13 mouse cellular contexts compared by ENCODE assay signal in the genomic region with DNA sequence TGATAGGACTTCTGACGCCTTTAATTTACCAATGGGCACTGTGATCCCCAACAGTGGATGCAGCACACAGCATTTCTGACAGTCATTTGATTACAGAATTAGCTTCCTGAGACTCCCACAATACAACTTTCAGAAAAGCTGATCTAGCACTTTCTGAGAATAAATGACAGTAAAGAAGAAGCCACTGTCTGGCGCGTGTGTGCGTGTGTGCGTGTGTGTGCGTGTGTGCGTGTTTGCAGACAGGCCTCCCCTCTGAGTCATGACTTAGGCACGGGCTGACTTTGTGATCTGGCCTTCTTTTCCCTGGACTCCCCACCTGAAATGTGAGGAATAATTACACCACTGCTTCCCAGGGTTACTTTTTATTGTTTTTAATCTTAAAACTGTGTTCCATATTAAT. TPM values are rescaled to one million over a fixed set of nuclear protein-coding genes. Genes with fewer than 3 reads are reported as not detected.
DNase-seq lines count a peak whose midpoint lies in the region; ATAC-seq and TF ChIP-seq lines count a peak whose summit lies in the region.
"Had no signal": no experiment of that assay in that cellular context is flagged by ENCODE, and none has a peak within 500 bp of the region (broad histone marks: within the 10 kb centered on the region; RNA-seq: fewer than 3 reads in every experiment).

No protein-coding gene starts in this region.

- no peak overlapping the region for H3K4me3 ChIP-seq in gastrocnemius, adult 2 months
- no peak overlapping the region for H3K4me3 ChIP-seq in lung, embryonic 16.5 days (ENCODE audit: low read length)
- no peak overlapping the region for H3K4me3 ChIP-seq in embryonic facial prominence, embryonic 12.5 days
- no peak overlapping the region for H3K4me3 ChIP-seq in liver, embryonic 13.5 days (replicated peaks)

- H3K4me2 ChIP-seq in lung, embryonic 16.5 days (ENCODE audit: low read depth, low read length) = no peak overlapping the region
- H3K4me2 ChIP-seq in embryonic facial prominence, embryonic 12.5 days (replicated peaks) = no peak overlapping the region
- H3K4me2 ChIP-seq in liver, embryonic 13.5 days = peak overlapping the region; percentile 37

- H3K27me3 ChIP-seq in lung, embryonic 16.5 days (ENCODE audit: control insufficient read depth, insufficient read depth, low read depth, low read length) = no peaks in the 10 kb centered on the region
- H3K27me3 ChIP-seq in embryonic facial prominence, embryonic 12.5 days = no peaks in the 10 kb centered on the region
- no peaks in the 10 kb centered on the region for H3K27me3 ChIP-seq in liver, embryonic 13.5 days

- WGBS in lung, embryonic 16.5 days = 68% methylated on average over 8 of the region's 8 CpGs
- WGBS in embryonic facial prominence, embryonic 12.5 days = 84% methylated on average over 8 of the region's 8 CpGs
- WGBS in liver, embryonic 13.5 days (ENCODE audit: insufficient replicate concordance) = 84% methylated on average over 8 of the region's 8 CpGs

- no peak for ATAC-seq in lung, embryonic 16.5 days (ENCODE audit: low read depth)
- ATAC-seq in embryonic facial prominence, embryonic 12.5 days (ENCODE audit: insufficient number of reproducible peaks, insufficient read depth, low FRiP score, low TSS enrichment) = no peak
- ATAC-seq in liver, embryonic 13.5 days (ENCODE audit: low read depth) = no peak
- ATAC-seq in monocyte, adult 5-6 weeks (replicated peaks; ENCODE audit: insufficient number of reproducible peaks, low FRiP score, low TSS enrichment, poor library complexity, severe bottlenecking) = no peak
- no peak for ATAC-seq in erythroblast, adult 5-6 weeks (replicated peaks; ENCODE audit: low FRiP score, poor library complexity, severe bottlenecking)
- ATAC-seq: inflammation-experienced regulatory T-cells, adult 6 months; midbrain, embryonic 16.5 days had no signal

- H3K9me3 ChIP-seq in lung, embryonic 16.5 days (ENCODE audit: control insufficient read depth, low read length) = no peaks in the 10 kb centered on the region
- no peaks in the 10 kb centered on the region for H3K9me3 ChIP-seq in embryonic facial prominence, embryonic 12.5 days
- no peaks in the 10 kb centered on the region for H3K9me3 ChIP-seq in liver, embryonic 13.5 days (replicated peaks)

- H3K9ac ChIP-seq in lung, embryonic 16.5 days (ENCODE audit: low read length) = no peak overlapping the region
- H3K9ac ChIP-seq in embryonic facial prominence, embryonic 12.5 days = no peak overlapping the region
- H3K9ac ChIP-seq in liver, embryonic 13.5 days = peak overlapping the region; percentile 33; the same call in 1 of the 2 replicates

- TF ChIP-seq CTCF in gastrocnemius, adult 2 months (IDR thresholded peaks at IDR 0.05) = no peak

- H3K36me3 ChIP-seq in lung, embryonic 16.5 days (ENCODE audit: control insufficient read depth, insufficient read depth, low read length) = no peaks in the 10 kb centered on the region
- no peaks in the 10 kb centered on the region for H3K36me3 ChIP-seq in embryonic facial prominence, embryonic 12.5 days
- no peaks in the 10 kb centered on the region for H3K36me3 ChIP-seq in liver, embryonic 13.5 days

- H3K27ac ChIP-seq in gastrocnemius, adult 2 months = peak overlapping the region; percentile 82; the same call in 1 of the 2 replicates
- H3K27ac ChIP-seq in lung, embryonic 16.5 days (ENCODE audit: low read length) = peak overlapping the region; percentile 21; the same call in 1 of the 2 replicates
- peak overlapping the region; percentile 76 for H3K27ac ChIP-seq in embryonic facial prominence, embryonic 12.5 days
- H3K27ac ChIP-seq in liver, embryonic 13.5 days = peak overlapping the region; percentile 21; the same call in 1 of the 2 replicates

- peaks cover 21% of the 10 kb centered on the region for H3K4me1 ChIP-seq in lung, embryonic 16.5 days (replicated peaks; ENCODE audit: control insufficient read depth, insufficient read depth, low read length)
- H3K4me1 ChIP-seq in embryonic facial prominence, embryonic 12.5 days = peaks cover 47% of the 10 kb centered on the region
- H3K4me1 ChIP-seq in liver, embryonic 13.5 days (replicated peaks) = peaks cover 48% of the 10 kb centered on the region

- intact Hi-C loops in gastrocnemius, adult 2 months (cut with DNase I) = no loop called here

- no peak for DNase-seq in gastrocnemius, adult 2 months
- no peak for DNase-seq in gastrocnemius, postnatal 4 days (ENCODE audit: low spot score in 2 of 2)
- no peak for DNase-seq in lung, postnatal 4 days
- no peak for DNase-seq in liver, embryonic 13.5 days
- DNase-seq: cerebellum, postnatal 36 days; heart, adult 18-20 months; heart, postnatal 4 days had no signal

RNA-seq across cellular contexts. Expression of gene Fbxw4, which starts 8.6 kb away (rescaled TPM):
- total RNA-seq in gastrocnemius, adult 2 months (2021) = 10 to 100 TPM; 29.0 to 30.8 TPM
- total RNA-seq in gastrocnemius, postnatal 4 days (2021) = 10 to 100 TPM; 27.0 to 29.8 TPM
- 4.3 and 5.4 TPM in 2 replicates for polyA plus RNA-seq in lung, embryonic 16.5 days (2015; fragmentation: Nextera tagmentation; extraction: Ambion mirVana)
- 6.8 and 7.9 TPM in 2 replicates for polyA plus RNA-seq in embryonic facial prominence, embryonic 12.5 days (2016; fragmentation: Nextera tagmentation; extraction: Ambion mirVana)
- 1.9 and 2.3 TPM in 2 replicates for polyA plus RNA-seq in liver, embryonic 13.5 days (2015; fragmentation: Nextera tagmentation; extraction: Ambion mirVana)
- total RNA-seq in monocyte, adult 5-6 weeks (2017) = 14.7 to 30.1 TPM (median 15.2 TPM) in 3 replicates
- total RNA-seq in erythroblast, adult 5-6 weeks (2015; ENCODE audit: low replicate concordance) = 8.5 and 27.4 TPM in 2 replicates
- 6.0 and 26.9 TPM in 2 replicates for total RNA-seq in erythroblast, adult 5-6 weeks (2017; ENCODE audit: low replicate concordance)

Comparison
In these comparisons a context has a peak if more than half of its experiments do, and no peak if none do; other contexts are left out.
1. H3K27ac ChIP-seq: peak in every context shown above with its lines; median percentile 82 in gastrocnemius, adult 2 months; 76 in embryonic facial prominence, embryonic 12.5 days; 21 in lung, embryonic 16.5 days; 21 in liver, embryonic 13.5 days.